Mouse (Mus musculus) kidney, postnatal 0 days (tissue): ENCODE results near the gene Olfr527. TPM values are rescaled to one million over a fixed set of nuclear protein-coding genes. Genes with fewer than 3 reads are reported as not detected.

Source experiments
- ATAC-seq: fragments of 200-750 bp; cut with Nextera tagmentation; replicated peaks from 2 replicates; pipeline ENCODE4 v1.8.0; 2017; ENCODE audit warnings: low read depth, moderate number of reproducible peaks, moderate TSS enrichment, moderate library complexity; ENCODE audit not compliant: low FRiP score
- DNase-seq: peaks from one replicate; pipeline ENCODE4 v3.0.0-alpha.2; 2016; ENCODE audit warnings: low spot score
- H3K27ac ChIP-seq: fragments of 300-500 bp; sonication (generic); 2 replicates; pipeline ENCODE4 v1.5.1; 2014; ENCODE audit warnings: mild to moderate bottlenecking
- H3K27me3 ChIP-seq: fragments of 300-500 bp; sonication (generic); 2 replicates; pipeline ENCODE4 v1.6.1; 2014; ENCODE audit warnings: low read length, mixed read lengths; ENCODE audit not compliant: insufficient read depth
- H3K36me3 ChIP-seq: fragments of 300-500 bp; sonication (generic); 2 replicates; pipeline ENCODE4 v1.6.1; 2014; ENCODE audit warnings: low read length, mixed read lengths; ENCODE audit not compliant: insufficient read depth
- H3K4me1 ChIP-seq: fragments of 300-500 bp; sonication (generic); replicated peaks from 2 replicates; pipeline ENCODE4 v1.6.1; 2014; ENCODE audit warnings: antibody characterized with exemption, low read length, mixed read lengths; ENCODE audit not compliant: insufficient read depth
- H3K4me2 ChIP-seq: fragments of 300-500 bp; sonication (generic); 2 replicates; pipeline ENCODE4 v1.6.1; 2014; ENCODE audit warnings: mild to moderate bottlenecking, low read length, moderate library complexity, mixed read lengths
- H3K4me3 ChIP-seq: fragments of 300-500 bp; sonication (generic); replicated peaks from 2 replicates; pipeline ENCODE4 v1.5.1; 2014; ENCODE audit warnings: low read depth, low read length
- H3K9ac ChIP-seq: fragments of 300-500 bp; sonication (generic); 2 replicates; pipeline ENCODE4 v1.6.1; 2014; ENCODE audit warnings: low read depth, low read length
- H3K9me3 ChIP-seq: fragments of 300-500 bp; sonication (generic); replicated peaks from 2 replicates; pipeline ENCODE4 v1.6.1; 2016; ENCODE audit warnings: low read length, inconsistent platforms, mixed read lengths
- CTCF ChIP-seq: IDR thresholded peaks from 2 replicates; pipeline ENCODE4 v1.5.1; 2016; ENCODE audit warnings: antibody characterized with exemption, low read depth, mild to moderate bottlenecking, moderate library complexity
- whole genome bisulfite sequencing: fragments of 180-500 bp; shearing (Covaris S2); extraction: QIAGEN DNeasy Blood & Tissue Kit; methylation state at CpG from one replicate; pipeline ENCODE4 v1.1.7; 2014; 5-methylcytosine and 5-hydroxymethylcytosine counted together
- polyA plus RNA-seq: library from polyadenylated mRNA; unstranded; fragments of >200 nt; fragmentation: Nextera tagmentation; extraction: Ambion mirVana; gene quantifications from 2 replicates; pipeline ENCODE4 v1.2.1, GENCODE M21; 2015

The Olfr527 gene
- polyA plus RNA-seq, 1 experiment from 2014 or later: not detected

GRCm38 (mm10) chr7:140329766-140330304, 4.0 kb upstream of the Olfr527 start:
- no peaks in the 10 kb centered on the region for H3K27me3 ChIP-seq
- H3K9me3 ChIP-seq: no peaks in the 10 kb centered on the region
- H3K27ac ChIP-seq: no peak overlapping the region
- H3K36me3 ChIP-seq: no peaks in the 10 kb centered on the region
- H3K4me3 ChIP-seq: no peak overlapping the region
- no peak for TF ChIP-seq CTCF
- 25% methylated on average over 1 of the region's 1 CpGs for WGBS
- H3K4me2 ChIP-seq: no peak overlapping the region
- H3K9ac ChIP-seq: no peak overlapping the region
- H3K4me1 ChIP-seq: no peaks in the 10 kb centered on the region
- DNase-seq (no peak), ATAC-seq (no peak)

- no peaks in the 10 kb centered on the region for H3K27me3 ChIP-seq
- H3K9me3 ChIP-seq: no peaks in the 10 kb centered on the region
- no peak within 1 kb of the TSS for H3K4me2 ChIP-seq
- WGBS: 66% methylated on average over 3 of the region's 3 CpGs
- no peaks in the 10 kb centered on the region for H3K4me1 ChIP-seq
- H3K9ac ChIP-seq: no peak within 1 kb of the TSS
- DNase-seq (no peak), ATAC-seq (no peak)
- no peak for TF ChIP-seq CTCF
- no peaks in the 10 kb centered on the region for H3K36me3 ChIP-seq
- H3K4me3 ChIP-seq: no peak within 1 kb of the TSS
- no peak within 1 kb of the TSS for H3K27ac ChIP-seq
Measured at GRCm38 (mm10) chr7:140361571-140361970, 27.8 kb downstream of the Olfr527 start, which contains the start of gene Olfr60. Gene Olfr60, minus strand, starts transcription at chr7:140361671.

- Histone ChIP-seq H3K4me2 (no peak overlapping the region), H3K36me3 (no peaks in the 10 kb centered on the region), H3K4me3 (no peak overlapping the region), H3K9ac (no peak overlapping the region), H3K27ac (no peak overlapping the region), H3K4me1 (no peaks in the 10 kb centered on the region), H3K27me3 (no peaks in the 10 kb centered on the region), H3K9me3 (no peaks in the 10 kb centered on the region)
- 67% methylated on average over 4 of the region's 4 CpGs for WGBS
- DNase-seq: no peak
- no peak for TF ChIP-seq CTCF
- no peak for ATAC-seq
Measured at GRCm38 (mm10) chr7:140374300-140374699, 40.5 kb downstream of the Olfr527 start.

GRCm38 (mm10) chr7:140376231-140376630, 42.4 kb downstream of the Olfr527 start, which contains the start of gene Olfr530:
Gene Olfr530, minus strand, starts transcription at chr7:140376331.
- Histone ChIP-seq H3K4me1 (no peaks in the 10 kb centered on the region), H3K36me3 (no peaks in the 10 kb centered on the region), H3K27ac (no peak within 1 kb of the TSS), H3K9ac (no peak within 1 kb of the TSS), H3K27me3 (no peaks in the 10 kb centered on the region), H3K4me2 (no peak within 1 kb of the TSS), H3K4me3 (no peak within 1 kb of the TSS), H3K9me3 (no peaks in the 10 kb centered on the region)
- no peak for TF ChIP-seq CTCF
- DNase-seq (no peak), ATAC-seq (no peak)
- 3% methylated on average over 1 of the region's 1 CpGs for WGBS

GRCm38 (mm10) chr7:140376911-140377310, 43.1 kb downstream of the Olfr527 start:
- DNase-seq: no peak
- no peaks in the 10 kb centered on the region for H3K9me3 ChIP-seq
- ATAC-seq: no peak
- H3K27me3 ChIP-seq: no peaks in the 10 kb centered on the region
- no peak overlapping the region for H3K4me3 ChIP-seq
- 94% methylated on average over 2 of the region's 2 CpGs for WGBS
- H3K4me2 ChIP-seq: no peak overlapping the region
- H3K9ac ChIP-seq: no peak overlapping the region
- TF ChIP-seq CTCF: no peak
- no peak overlapping the region for H3K27ac ChIP-seq
- H3K4me1 ChIP-seq: no peaks in the 10 kb centered on the region
- H3K36me3 ChIP-seq: no peaks in the 10 kb centered on the region

Other genes with a start within 250 kb of the Olfr527 start
- gene Prap1, start 240.6 kb upstream of the Olfr527 start, polyA plus RNA-seq: 3.9 and 6.2 TPM in 2 replicates
- gene Fuom, start 231.6 kb upstream of the Olfr527 start, polyA plus RNA-seq: 86.8 and 88.4 TPM in 2 replicates
- 21.0 and 22.9 TPM in 2 replicates for gene Paox, start 218.2 kb upstream of the Olfr527 start, polyA plus RNA-seq
- 236 and 241 TPM in 2 replicates for gene Echs1, start 217.5 kb upstream of the Olfr527 start, polyA plus RNA-seq
- gene Mtg1, start 196.5 kb upstream of the Olfr527 start, polyA plus RNA-seq: 29.9 and 30.4 TPM in 2 replicates
- 0.13 and 0.16 TPM in 2 replicates for gene Sprn, start 179.1 kb upstream of the Olfr527 start, polyA plus RNA-seq
- not detected in 2 replicates for gene Olfr522, start 169.3 kb upstream of the Olfr527 start, polyA plus RNA-seq
- gene Olfr523, start 160.8 kb upstream of the Olfr527 start, polyA plus RNA-seq: not detected in 2 replicates
- not detected in 2 replicates for gene Olfr524, start 128.1 kb upstream of the Olfr527 start, polyA plus RNA-seq
- 0.05 TPM in 2 replicates for gene Cd163l1, start 115.8 kb upstream of the Olfr527 start, polyA plus RNA-seq
- gene 5830411N06Rik, start 86.7 kb upstream of the Olfr527 start, polyA plus RNA-seq: not detected in 2 replicates
- not detected in 2 replicates for gene Olfr525, start 13.2 kb upstream of the Olfr527 start, polyA plus RNA-seq
- gene Olfr60, start 27.7 kb downstream of the Olfr527 start, polyA plus RNA-seq: not detected in 2 replicates
- gene Olfr530, start 42.3 kb downstream of the Olfr527 start, polyA plus RNA-seq: not detected in 2 replicates
- not detected in 2 replicates for gene Olfr531, start 68.9 kb downstream of the Olfr527 start, polyA plus RNA-seq
- not detected in 2 replicates for gene Olfr532, start 87.6 kb downstream of the Olfr527 start, polyA plus RNA-seq
- gene Olfr533, start 129.4 kb downstream of the Olfr527 start, polyA plus RNA-seq: not detected in 2 replicates
- not detected in 2 replicates for gene Olfr535, start 150.2 kb downstream of the Olfr527 start, polyA plus RNA-seq
- gene Olfr536, start 173.4 kb downstream of the Olfr527 start, polyA plus RNA-seq: not detected in 2 replicates
- not detected in 2 replicates for gene Olfr538, start 233.9 kb downstream of the Olfr527 start, polyA plus RNA-seq